Mouse (Mus musculus): ENCODE results near the gene Narfl. TPM values are rescaled to one million over a fixed set of nuclear protein-coding genes. Genes with fewer than 3 reads are reported as not detected.

Narfl gene
- polyA plus RNA-seq, 1 experiment from 2014 or later = 27.9 TPM

GRCm38 (mm10) chr17:25791320-25791842 is 17.8 kb downstream of the Narfl start:
- no peak for ATAC-seq (replicated peaks; ENCODE audit: insufficient number of reproducible peaks, low FRiP score, low TSS enrichment)
- peaks cover 11% of the 10 kb centered on the region for H3K36me3 ChIP-seq (ENCODE audit: control insufficient read depth, insufficient read depth, low read length)
- peak overlapping the region; percentile 80 for H3K9ac ChIP-seq (ENCODE audit: low read depth, low read length)
- peaks cover 34% of the 10 kb centered on the region for H3K4me1 ChIP-seq (ENCODE audit: control insufficient read depth, insufficient read depth, low read length)
- H3K4me3 ChIP-seq (ENCODE audit: low read depth, low read length) = peak overlapping the region; percentile 71
- H3K4me2 ChIP-seq = peak overlapping the region; percentile 80
- no peak overlapping the region for H3K27ac ChIP-seq (ENCODE audit: low read depth, low read length)
- no peaks in the 10 kb centered on the region for H3K27me3 ChIP-seq (ENCODE audit: control insufficient read depth, insufficient read depth, low read length)
- no peaks in the 10 kb centered on the region for H3K9me3 ChIP-seq (replicated peaks; ENCODE audit: control insufficient read depth, low read length)
- WGBS (ENCODE audit: insufficient replicate concordance) = 28% methylated on average over 19 of the region's 19 CpGs

- Histone ChIP-seq H3K4me1 (ENCODE audit: control insufficient read depth, insufficient read depth, low read length) (peaks cover 34% of the 10 kb centered on the region), H3K4me3 (ENCODE audit: low read depth, low read length) (peak overlapping the region; percentile 71), H3K4me2 (peak overlapping the region; percentile 80), H3K36me3 (ENCODE audit: control insufficient read depth, insufficient read depth, low read length) (peaks cover 11% of the 10 kb centered on the region), H3K27me3 (ENCODE audit: control insufficient read depth, insufficient read depth, low read length) (no peaks in the 10 kb centered on the region), H3K27ac (ENCODE audit: low read depth, low read length) (peak overlapping the region; percentile 90), H3K9me3 (replicated peaks; ENCODE audit: control insufficient read depth, low read length) (no peaks in the 10 kb centered on the region), H3K9ac (ENCODE audit: low read depth, low read length) (peak overlapping the region; percentile 80)
- under 1% methylated on average over 45 of the region's 45 CpGs for WGBS (ENCODE audit: insufficient replicate concordance)
- peak; percentile 45 for ATAC-seq (replicated peaks; ENCODE audit: insufficient number of reproducible peaks, low FRiP score, low TSS enrichment)
These were observed 18.4 kb downstream of the Narfl start for GRCm38 (mm10) chr17:25791843-25792527.

- Histone ChIP-seq H3K4me1 (ENCODE audit: control insufficient read depth, insufficient read depth, low read length) (peaks cover 34% of the 10 kb centered on the region), H3K27me3 (ENCODE audit: control insufficient read depth, insufficient read depth, low read length) (no peaks in the 10 kb centered on the region), H3K4me3 (ENCODE audit: low read depth, low read length) (peak within 1 kb of the TSS; percentile 71), H3K27ac (ENCODE audit: low read depth, low read length) (peak within 1 kb of the TSS; percentile 90), H3K9ac (ENCODE audit: low read depth, low read length) (peak within 1 kb of the TSS; percentile 80), H3K4me2 (peak within 1 kb of the TSS; percentile 80), H3K9me3 (replicated peaks; ENCODE audit: control insufficient read depth, low read length) (no peaks in the 10 kb centered on the region), H3K36me3 (ENCODE audit: control insufficient read depth, insufficient read depth, low read length) (peaks cover 9% of the 10 kb centered on the region)
- 1% methylated on average over 14 of the region's 14 CpGs for WGBS (ENCODE audit: insufficient replicate concordance)
- ATAC-seq (replicated peaks; ENCODE audit: insufficient number of reproducible peaks, low FRiP score, low TSS enrichment) = peak; percentile 67
These were observed 19.0 kb downstream of the Narfl start, which contains the start of gene Fam173a for GRCm38 (mm10) chr17:25792615-25793014. Fam173a (minus strand) TSS chr17:25792901.

GRCm38 (mm10) chr17:25794197-25794596 is 20.6 kb downstream of the Narfl start:
- Histone ChIP-seq H3K9me3 (replicated peaks; ENCODE audit: control insufficient read depth, low read length) (no peaks in the 10 kb centered on the region), H3K4me2 (no peak overlapping the region), H3K36me3 (ENCODE audit: control insufficient read depth, insufficient read depth, low read length) (peaks cover 6% of the 10 kb centered on the region; the same call in 1 of the 2 replicates), H3K9ac (ENCODE audit: low read depth, low read length) (no peak overlapping the region), H3K27ac (ENCODE audit: low read depth, low read length) (no peak overlapping the region), H3K4me3 (ENCODE audit: low read depth, low read length) (no peak overlapping the region), H3K27me3 (ENCODE audit: control insufficient read depth, insufficient read depth, low read length) (no peaks in the 10 kb centered on the region), H3K4me1 (ENCODE audit: control insufficient read depth, insufficient read depth, low read length) (peaks cover 34% of the 10 kb centered on the region)
- ATAC-seq (replicated peaks; ENCODE audit: insufficient number of reproducible peaks, low FRiP score, low TSS enrichment) = no peak
- 75% methylated on average over 13 of the region's 13 CpGs for WGBS (ENCODE audit: insufficient replicate concordance)

GRCm38 (mm10) chr17:25794998-25795397 is 21.4 kb downstream of the Narfl start:
- peak overlapping the region; percentile 55 for H3K4me3 ChIP-seq (ENCODE audit: low read depth, low read length)
- no peak overlapping the region for H3K9ac ChIP-seq (ENCODE audit: low read depth, low read length)

GRCm38 (mm10) chr17:25795609-25796092 is 22.1 kb downstream of the Narfl start, which contains the start of gene AC134908.4:
AC134908.4 (minus strand) TSS chr17:25795659.
- H3K36me3 ChIP-seq (ENCODE audit: control insufficient read depth, insufficient read depth, low read length) = no peaks in the 10 kb centered on the region
- H3K9me3 ChIP-seq (replicated peaks; ENCODE audit: control insufficient read depth, low read length) = no peaks in the 10 kb centered on the region
- H3K27me3 ChIP-seq (ENCODE audit: control insufficient read depth, insufficient read depth, low read length) = no peaks in the 10 kb centered on the region
- peak within 1 kb of the TSS; percentile 99 for H3K4me2 ChIP-seq
- WGBS (ENCODE audit: insufficient replicate concordance) = 12% methylated on average over 6 of the region's 6 CpGs
- peaks cover 32% of the 10 kb centered on the region for H3K4me1 ChIP-seq (ENCODE audit: control insufficient read depth, insufficient read depth, low read length)
- no peak within 1 kb of the TSS for H3K27ac ChIP-seq (ENCODE audit: low read depth, low read length)
- no peak for ATAC-seq (replicated peaks; ENCODE audit: insufficient number of reproducible peaks, low FRiP score, low TSS enrichment)
- H3K9ac ChIP-seq (ENCODE audit: low read depth, low read length) = peak within 1 kb of the TSS; percentile 68
- H3K4me3 ChIP-seq (ENCODE audit: low read depth, low read length) = peak within 1 kb of the TSS; percentile 55

More at GRCm38 (mm10) chr17:25794998-25795397, 21.4 kb downstream of the Narfl start:
- Histone ChIP-seq H3K27me3 (ENCODE audit: control insufficient read depth, insufficient read depth, low read length) (no peaks in the 10 kb centered on the region), H3K36me3 (ENCODE audit: control insufficient read depth, insufficient read depth, low read length) (no peaks in the 10 kb centered on the region), H3K27ac (ENCODE audit: low read depth, low read length) (no peak overlapping the region), H3K9me3 (replicated peaks; ENCODE audit: control insufficient read depth, low read length) (no peaks in the 10 kb centered on the region), H3K4me2 (peak overlapping the region; percentile 99), H3K4me1 (ENCODE audit: control insufficient read depth, insufficient read depth, low read length) (peaks cover 34% of the 10 kb centered on the region)
- ATAC-seq (replicated peaks; ENCODE audit: insufficient number of reproducible peaks, low FRiP score, low TSS enrichment) = no peak
- WGBS (ENCODE audit: insufficient replicate concordance) = 82% methylated on average over 17 of the region's 17 CpGs

GRCm38 (mm10) chr17:25796211-25796771 is 22.7 kb downstream of the Narfl start:
- peak overlapping the region; percentile 68 for H3K9ac ChIP-seq (ENCODE audit: low read depth, low read length)
- peaks cover 25% of the 10 kb centered on the region for H3K4me1 ChIP-seq (ENCODE audit: control insufficient read depth, insufficient read depth, low read length)
- no peak for ATAC-seq (replicated peaks; ENCODE audit: insufficient number of reproducible peaks, low FRiP score, low TSS enrichment)
- H3K4me2 ChIP-seq = peak overlapping the region; percentile 99
- H3K27ac ChIP-seq (ENCODE audit: low read depth, low read length) = no peak overlapping the region
- H3K36me3 ChIP-seq (ENCODE audit: control insufficient read depth, insufficient read depth, low read length) = no peaks in the 10 kb centered on the region
- H3K27me3 ChIP-seq (ENCODE audit: control insufficient read depth, insufficient read depth, low read length) = no peaks in the 10 kb centered on the region
- H3K4me3 ChIP-seq (ENCODE audit: low read depth, low read length) = peak overlapping the region; percentile 55
- WGBS (ENCODE audit: insufficient replicate concordance) = 1% methylated on average over 37 of the region's 37 CpGs
- H3K9me3 ChIP-seq (replicated peaks; ENCODE audit: control insufficient read depth, low read length) = no peaks in the 10 kb centered on the region

- H3K9me3 ChIP-seq (replicated peaks; ENCODE audit: control insufficient read depth, low read length) = no peaks in the 10 kb centered on the region
- H3K27ac ChIP-seq (ENCODE audit: low read depth, low read length) = no peak within 1 kb of the TSS
- peak; percentile 67 for ATAC-seq (replicated peaks; ENCODE audit: insufficient number of reproducible peaks, low FRiP score, low TSS enrichment)
- H3K9ac ChIP-seq (ENCODE audit: low read depth, low read length) = peak within 1 kb of the TSS; percentile 68
- H3K36me3 ChIP-seq (ENCODE audit: control insufficient read depth, insufficient read depth, low read length) = no peaks in the 10 kb centered on the region
- peaks cover 23% of the 10 kb centered on the region for H3K4me1 ChIP-seq (ENCODE audit: control insufficient read depth, insufficient read depth, low read length)
- peak within 1 kb of the TSS; percentile 55 for H3K4me3 ChIP-seq (ENCODE audit: low read depth, low read length)
- no peaks in the 10 kb centered on the region for H3K27me3 ChIP-seq (ENCODE audit: control insufficient read depth, insufficient read depth, low read length)
- WGBS (ENCODE audit: insufficient replicate concordance) = 0% methylated on average over 34 of the region's 35 CpGs
- peak within 1 kb of the TSS; percentile 99 for H3K4me2 ChIP-seq
These were observed 23.4 kb downstream of the Narfl start, which contains the start of gene Metrn for GRCm38 (mm10) chr17:25796951-25797369. Metrn (minus strand) TSS chr17:25797136.
